Mouse (Mus musculus) ES-Bruce4 (cell line): Measurements from ENCODE around the gene Ppm1b. TPM values are rescaled to one million over a fixed set of nuclear protein-coding genes. Genes with fewer than 3 reads are reported as not detected.

Source experiments
- H3K27ac ChIP-seq: 2 replicates; pipeline ENCODE4 v1.5.1; 2012; ENCODE audit warnings: low read length, inconsistent platforms; ENCODE audit not compliant: insufficient read depth
- H3K27me3 ChIP-seq: 2 replicates; pipeline ENCODE4 v1.6.1; 2012; ENCODE audit warnings: mild to moderate bottlenecking, low read length, inconsistent platforms; ENCODE audit not compliant: control insufficient read depth, poor library complexity, insufficient read depth, severe bottlenecking
- H3K36me3 ChIP-seq: 2 replicates; pipeline ENCODE4 v1.6.1; 2012; ENCODE audit warnings: inconsistent platforms, mild to moderate bottlenecking, low read length, moderate library complexity; ENCODE audit not compliant: control insufficient read depth, poor library complexity, insufficient read depth, severe bottlenecking
- H3K4me1 ChIP-seq: one replicate; pipeline ENCODE4 v1.8.1; 2011; ENCODE audit warnings: low read length; ENCODE audit not compliant: control insufficient read depth, insufficient read depth
- H3K4me3 ChIP-seq: 2 replicates; pipeline ENCODE4 v1.5.1; 2011; ENCODE audit warnings: low read depth, mild to moderate bottlenecking, low read length
- H3K9ac ChIP-seq: 2 replicates; pipeline ENCODE4 v1.6.1; 2012; ENCODE audit warnings: low read depth, mild to moderate bottlenecking, inconsistent platforms; ENCODE audit not compliant: poor library complexity, severe bottlenecking
- H3K9me3 ChIP-seq: replicated peaks from 2 replicates; pipeline ENCODE4 v1.6.1; 2012; ENCODE audit warnings: mild to moderate bottlenecking, low read length, inconsistent platforms; ENCODE audit not compliant: control insufficient read depth, poor library complexity, insufficient read depth, severe bottlenecking
- CTCF ChIP-seq: IDR thresholded peaks from one replicate; pipeline ENCODE4 v1.8.1; 2011; ENCODE audit warnings: low read depth, low read length
- EP300 ChIP-seq: IDR thresholded peaks from 2 replicates; pipeline ENCODE4 v1.6.1; 2011; ENCODE audit warnings: low read depth, low read length; ENCODE audit not compliant: insufficient read depth
- POLR2A ChIP-seq: IDR thresholded peaks from one replicate; pipeline ENCODE4 v1.8.1; 2011; ENCODE audit warnings: low read length; ENCODE audit not compliant: insufficient read depth
- polyA plus RNA-seq: library from polyadenylated mRNA; stranded (reverse); fragments of >200 nt; gene quantifications from 2 replicates; pipeline ENCODE4 v1.2.4, GENCODE M21; 2011; ENCODE audit warnings: low read depth; ENCODE audit not compliant: missing spikeins, insufficient read depth, insufficient read length

Gene Ppm1b
- polyA plus RNA-seq = 147 and 150 TPM in 2 replicates

- Histone ChIP-seq H3K4me1 (no peaks in the 10 kb centered on the region), H3K36me3 (no peaks in the 10 kb centered on the region; the same call in 1 of the 2 replicates), H3K27me3 (no peaks in the 10 kb centered on the region), H3K9ac (peak within 1 kb of the TSS; percentile 57), H3K9me3 (no peaks in the 10 kb centered on the region), H3K27ac (peak within 1 kb of the TSS; percentile 83), H3K4me3 (peak within 1 kb of the TSS; percentile 58)
- TF ChIP-seq POLR2A (no peak), EP300 (no peak), CTCF (no peak)
These were observed at the start of gene Ppm1b for GRCm38 (mm10) chr17:84956441-84956840. Gene Ppm1b (plus strand): TSS chr17:84956741.

DNA sequence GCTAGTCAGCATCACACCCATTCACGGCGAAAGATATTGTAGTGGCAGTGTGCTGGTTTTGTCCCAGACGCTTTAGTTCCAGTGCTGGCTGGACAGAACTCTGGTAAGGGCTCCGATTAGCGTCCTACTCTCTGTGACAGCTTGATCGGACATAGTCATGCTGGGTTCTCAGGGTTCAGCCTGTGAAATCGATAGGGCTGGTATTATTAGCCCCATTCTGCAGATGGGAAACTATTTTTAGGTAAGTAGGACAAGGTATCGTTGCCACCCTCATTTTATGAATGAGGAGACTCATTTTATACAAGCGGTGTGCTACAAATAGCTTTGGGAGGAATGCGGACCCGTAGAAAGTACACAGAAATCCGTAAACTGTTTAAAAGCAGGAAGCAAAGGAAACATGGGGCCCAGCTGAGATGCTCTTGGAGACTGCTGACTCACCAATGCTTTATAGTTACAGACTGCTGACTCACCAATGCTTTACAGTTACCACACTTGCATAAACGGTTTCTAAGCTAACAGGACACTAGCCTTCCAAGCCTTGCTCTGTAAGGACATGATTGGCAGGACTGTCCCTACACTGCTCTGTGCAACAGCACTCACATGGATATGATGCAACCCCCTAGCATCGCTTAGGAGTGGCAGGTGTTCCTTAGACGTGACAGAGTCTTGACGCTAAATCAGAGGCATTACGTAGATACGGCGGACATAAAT is 34.7 kb upstream of the Ppm1b start:
- TF ChIP-seq POLR2A = no peak
- no peak for TF ChIP-seq CTCF
- H3K4me3 ChIP-seq = no peak overlapping the region
- H3K4me1 ChIP-seq = no peaks in the 10 kb centered on the region
- no peaks in the 10 kb centered on the region for H3K9me3 ChIP-seq
- H3K27me3 ChIP-seq = no peaks in the 10 kb centered on the region
- H3K27ac ChIP-seq = no peak overlapping the region
- no peaks in the 10 kb centered on the region for H3K36me3 ChIP-seq
- no peak overlapping the region for H3K9ac ChIP-seq

GRCm38 (mm10) chr17:84924779-84925178 is 31.8 kb upstream of the Ppm1b start:
- H3K36me3 ChIP-seq = no peaks in the 10 kb centered on the region
- no peak overlapping the region for H3K9ac ChIP-seq
- no peaks in the 10 kb centered on the region for H3K27me3 ChIP-seq
- H3K9me3 ChIP-seq = no peaks in the 10 kb centered on the region
- H3K4me3 ChIP-seq = no peak overlapping the region
- TF ChIP-seq CTCF = no peak
- TF ChIP-seq EP300 = no peak
- TF ChIP-seq POLR2A = no peak
- no peaks in the 10 kb centered on the region for H3K4me1 ChIP-seq
- no peak overlapping the region for H3K27ac ChIP-seq

- H3K27me3 ChIP-seq = no peaks in the 10 kb centered on the region
These were observed 30.3 kb upstream of the Ppm1b start for GRCm38 (mm10) chr17:84926233-84926632.

GRCm38 (mm10) chr17:84927580-84927979 is 29.0 kb upstream of the Ppm1b start:
- H3K4me3 ChIP-seq = no peak overlapping the region
- H3K27ac ChIP-seq = no peak overlapping the region
- no peak overlapping the region for H3K9ac ChIP-seq
- no peaks in the 10 kb centered on the region for H3K4me1 ChIP-seq
- no peaks in the 10 kb centered on the region for H3K36me3 ChIP-seq
- peaks cover 14% of the 10 kb centered on the region for H3K9me3 ChIP-seq
- H3K27me3 ChIP-seq = no peaks in the 10 kb centered on the region
- TF ChIP-seq EP300 (no peak), POLR2A (no peak), CTCF (no peak)

More at GRCm38 (mm10) chr17:84926233-84926632, 30.3 kb upstream of the Ppm1b start:
- Histone ChIP-seq H3K4me1 (no peaks in the 10 kb centered on the region), H3K36me3 (no peaks in the 10 kb centered on the region), H3K4me3 (no peak overlapping the region), H3K9ac (no peak overlapping the region), H3K9me3 (peaks cover 4% of the 10 kb centered on the region), H3K27ac (no peak overlapping the region)
- no peak for TF ChIP-seq POLR2A
- no peak for TF ChIP-seq EP300
- no peak for TF ChIP-seq CTCF

- Histone ChIP-seq H3K9ac (no peak overlapping the region), H3K36me3 (no peaks in the 10 kb centered on the region), H3K27me3 (no peaks in the 10 kb centered on the region), H3K4me3 (no peak overlapping the region), H3K4me1 (no peaks in the 10 kb centered on the region), H3K9me3 (peaks cover 14% of the 10 kb centered on the region), H3K27ac (no peak overlapping the region)
- TF ChIP-seq EP300 (no peak), POLR2A (no peak), CTCF (no peak)
These were observed 23.6 kb upstream of the Ppm1b start for GRCm38 (mm10) chr17:84932943-84933342.
